Mouse (Mus musculus): ENCODE measurements around the gene Cisd3.

- TF ChIP-seq ZNF384 (IDR thresholded peaks at IDR 0.05; ENCODE audit: low read depth, low read length) (no peak), CHD2 (IDR thresholded peaks at IDR 0.05; ENCODE audit: low read depth, low read length) (no peak), HCFC1 (IDR thresholded peaks at IDR 0.05; ENCODE audit: borderline replicate concordance, insufficient read depth, low read length) (no peak), ZC3H11A (IDR thresholded peaks at IDR 0.05; ENCODE audit: borderline replicate concordance, low read depth, low read length) (no peak), MAFK (IDR thresholded peaks at IDR 0.05; ENCODE audit: insufficient read depth, low read depth, low read length) (no peak)
These were observed 22.6 kb upstream of the Cisd3 start, which contains the start of gene Mllt6 for GRCm38 (mm10) chr11:97662893-97663527.

Data from ES-E14 (cell line).